Mouse (Mus musculus): Measurements from ENCODE around the gene Gm45713.
"Not testable (repeated sequence)": the region's sequence is repeated elsewhere in the genome, so short reads cannot be mapped to it uniquely, and the experiment has no call there.

The Gm45713 gene

GRCm38 (mm10) chr7:45162551-45162950 is 26.5 kb upstream of the Gm45713 start:
- no peak for DNase-seq

GRCm38 (mm10) chr7:45161612-45162473 is 25.8 kb upstream of the Gm45713 start:
- peak; percentile 94 for DNase-seq

- DNase-seq, result no peak
Measured at GRCm38 (mm10) chr7:45160866-45161265, 24.8 kb upstream of the Gm45713 start.

GRCm38 (mm10) chr7:45160316-45160800 is 24.3 kb upstream of the Gm45713 start:
- DNase-seq, result no peak

GRCm38 (mm10) chr7:45158991-45159390 is 23.0 kb upstream of the Gm45713 start:
- DNase-seq, result no peak

GRCm38 (mm10) chr7:45157459-45157858 is 21.4 kb upstream of the Gm45713 start:
- DNase-seq, result peak; percentile 75

- DNase-seq, result no peak
Measured at GRCm38 (mm10) chr7:45156206-45156605, 20.2 kb upstream of the Gm45713 start.

- DNase-seq, result no peak
Measured at GRCm38 (mm10) chr7:45155590-45155989, 19.6 kb upstream of the Gm45713 start.

- DNase-seq, result no peak
Measured at GRCm38 (mm10) chr7:45154993-45155514, 19.0 kb upstream of the Gm45713 start.

GRCm38 (mm10) chr7:45154096-45154992 is 18.3 kb upstream of the Gm45713 start, which contains the start of the genes Pih1d1 and Aldh16a1:
TSS of gene Pih1d1 (plus strand) at chr7:45154303.
TSS of gene Aldh16a1 (minus strand) at chr7:45154584.
- DNase-seq, result peak; percentile 97

- no peak for DNase-seq
Measured at GRCm38 (mm10) chr7:45153586-45153985, 17.6 kb upstream of the Gm45713 start.

- not testable (repeated sequence) for DNase-seq
Measured at GRCm38 (mm10) chr7:45153052-45153451, 17.0 kb upstream of the Gm45713 start.

- DNase-seq, result no peak
Measured at GRCm38 (mm10) chr7:45151303-45151702, 15.3 kb upstream of the Gm45713 start.

- no peak for DNase-seq
Measured at GRCm38 (mm10) chr7:45150321-45150720, 14.3 kb upstream of the Gm45713 start.

- no peak for DNase-seq
Measured at GRCm38 (mm10) chr7:45149545-45149944, 13.5 kb upstream of the Gm45713 start.

GRCm38 (mm10) chr7:45148534-45149098 is 12.6 kb upstream of the Gm45713 start:
- no peak for DNase-seq

- DNase-seq, result no peak
Measured at GRCm38 (mm10) chr7:45147899-45148298, 11.9 kb upstream of the Gm45713 start.

- DNase-seq, result no peak
Measured at GRCm38 (mm10) chr7:45147267-45147666, 11.2 kb upstream of the Gm45713 start.

- no peak for DNase-seq
Measured at GRCm38 (mm10) chr7:45145460-45145859, 9.4 kb upstream of the Gm45713 start.

GRCm38 (mm10) chr7:45144368-45145174 is 8.5 kb upstream of the Gm45713 start:
- DNase-seq, result no peak

- DNase-seq, result no peak
Measured at GRCm38 (mm10) chr7:45141914-45142313, 5.9 kb upstream of the Gm45713 start.

- no peak for DNase-seq
Measured at GRCm38 (mm10) chr7:45141319-45141718, 5.3 kb upstream of the Gm45713 start.

All from right cerebral cortex, adult 18-20 months (tissue).